Mouse (Mus musculus) left cerebral cortex, adult 8-10 months (tissue): Measurements from ENCODE around the gene Rasgef1b. TPM values are rescaled to one million over a fixed set of nuclear protein-coding genes. Genes with fewer than 3 reads are reported as not detected.

ENCODE experiments used
- total RNA-seq, 4 experiments: library from RNA; stranded (reverse); gene quantifications; 2 replicates each; pipeline ENCODE4 v1.2.4; 2022

Gene Rasgef1b
- total RNA-seq, 4 experiments from 2014 or later: 83.3 to 103 (median 87.8) TPM

Other genes starting within 250 kb of the Rasgef1b start
- gene Vamp9, start 177.2 kb upstream of the Rasgef1b start, total RNA-seq: 1 to 10 TPM in 2 of 4 experiments, under 1 TPM in 1, not detected in 1; 0.89 to 1.4 (median 1.3) TPM
- 100 to 1,000 TPM; 182 to 239 (median 222) TPM for gene Hnrnpd, start 249.9 kb upstream of the Rasgef1b start, total RNA-seq
- 1 to 10 TPM; 1.1 to 3.3 (median 1.6) TPM for gene 4930524J08Rik, start 250.0 kb upstream of the Rasgef1b start, total RNA-seq